8 mouse cellular contexts compared by ENCODE assay signal in the genomic region with DNA sequence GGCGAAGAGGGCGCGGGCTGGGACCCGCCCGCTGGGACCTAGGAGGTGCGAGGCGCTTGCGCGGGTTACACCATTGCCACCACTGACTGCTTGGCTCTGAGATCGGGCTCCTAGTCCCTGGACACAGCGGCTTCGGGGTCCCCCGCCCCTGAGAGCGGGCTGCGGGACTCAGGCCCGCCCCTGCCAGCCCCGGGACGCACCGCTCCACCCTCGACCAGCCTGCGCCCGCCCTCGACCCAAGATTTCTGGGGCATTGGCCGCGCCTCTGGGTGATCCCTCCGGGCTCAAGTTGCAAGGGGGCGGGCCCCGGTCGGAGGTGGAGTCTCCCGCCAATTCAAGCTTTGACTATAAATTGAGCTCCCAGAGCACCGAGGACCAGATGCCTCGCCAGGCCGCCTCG. TPM values are rescaled to one million over a fixed set of nuclear protein-coding genes. Genes with fewer than 3 reads are reported as not detected.
DNase-seq lines count a peak whose midpoint lies in the region; ATAC-seq lines count a peak whose summit lies in the region.

Dio3 (plus strand) TSS at position 216 of the 400 bp plus-strand sequence.

- peak within 1 kb of the TSS; percentile 44 for H3K9ac ChIP-seq in embryonic facial prominence, embryonic 12.5 days
- H3K9ac ChIP-seq in hindbrain, embryonic 16.5 days (ENCODE audit: low read depth, low read length): peak within 1 kb of the TSS; percentile 57
- no peak within 1 kb of the TSS for H3K9ac ChIP-seq in liver, embryonic 12.5 days
- peak within 1 kb of the TSS; percentile 61 for H3K9ac ChIP-seq in neural tube, embryonic 13.5 days

- H3K4me1 ChIP-seq in embryonic facial prominence, embryonic 12.5 days: peaks cover 11% of the 10 kb centered on the region
- peaks cover 18% of the 10 kb centered on the region for H3K4me1 ChIP-seq in hindbrain, embryonic 16.5 days (ENCODE audit: control insufficient read depth, insufficient read depth, low read depth, low read length)
- H3K4me1 ChIP-seq in liver, embryonic 12.5 days: no peaks in the 10 kb centered on the region
- H3K4me1 ChIP-seq in neural tube, embryonic 13.5 days (replicated peaks): peaks cover 24% of the 10 kb centered on the region

- whole genome bisulfite sequencing in embryonic facial prominence, embryonic 12.5 days: under 1% methylated on average over 34 of the region's 34 CpGs
- under 1% methylated on average over 34 of the region's 34 CpGs for WGBS in hindbrain, embryonic 16.5 days
- WGBS in liver, embryonic 12.5 days (ENCODE audit: insufficient replicate concordance): 3% methylated on average over 30 of the region's 34 CpGs
- 1% methylated on average over 26 of the region's 34 CpGs for WGBS in neural tube, embryonic 13.5 days

- H3K4me3 ChIP-seq in embryonic facial prominence, embryonic 12.5 days: peak within 1 kb of the TSS; percentile 44
- peak within 1 kb of the TSS; percentile 54 for H3K4me3 ChIP-seq in hindbrain, embryonic 16.5 days (ENCODE audit: low read length)
- peak within 1 kb of the TSS; percentile 41 for H3K4me3 ChIP-seq in liver, embryonic 12.5 days
- peak within 1 kb of the TSS; percentile 46 for H3K4me3 ChIP-seq in neural tube, embryonic 13.5 days

- H3K27ac ChIP-seq in embryonic facial prominence, embryonic 12.5 days: no peak within 1 kb of the TSS
- H3K27ac ChIP-seq in hindbrain, embryonic 16.5 days (ENCODE audit: low read depth, low read length): no peak within 1 kb of the TSS
- no peak within 1 kb of the TSS for H3K27ac ChIP-seq in liver, embryonic 12.5 days
- no peak within 1 kb of the TSS for H3K27ac ChIP-seq in neural tube, embryonic 13.5 days (replicated peaks)

- no peaks in the 10 kb centered on the region for H3K36me3 ChIP-seq in embryonic facial prominence, embryonic 12.5 days
- no peaks in the 10 kb centered on the region for H3K36me3 ChIP-seq in hindbrain, embryonic 16.5 days (ENCODE audit: control insufficient read depth, insufficient read depth, low read length)
- H3K36me3 ChIP-seq in liver, embryonic 12.5 days: no peaks in the 10 kb centered on the region
- H3K36me3 ChIP-seq in neural tube, embryonic 13.5 days: no peaks in the 10 kb centered on the region

- ATAC-seq in embryonic facial prominence, embryonic 12.5 days (ENCODE audit: insufficient number of reproducible peaks, insufficient read depth, low FRiP score, low TSS enrichment): peak; percentile 50; the same call in 1 of the 2 replicates
- ATAC-seq in hindbrain, embryonic 16.5 days: no peak
- peak; percentile 56 for ATAC-seq in liver, embryonic 12.5 days
- ATAC-seq in neural tube, embryonic 13.5 days (ENCODE audit: low read depth): no peak
- no peak for ATAC-seq in erythroid progenitor cell, adult 5-6 weeks (replicated peaks; ENCODE audit: low FRiP score, poor library complexity, severe bottlenecking)

- peaks cover 99% of the 10 kb centered on the region for H3K27me3 ChIP-seq in embryonic facial prominence, embryonic 12.5 days
- H3K27me3 ChIP-seq in hindbrain, embryonic 16.5 days (replicated peaks; ENCODE audit: control insufficient read depth, insufficient read depth, low read length): peaks cover 83% of the 10 kb centered on the region
- H3K27me3 ChIP-seq in liver, embryonic 12.5 days (replicated peaks): peaks cover 100% of the 10 kb centered on the region
- peaks cover 100% of the 10 kb centered on the region for H3K27me3 ChIP-seq in neural tube, embryonic 13.5 days

- peak within 1 kb of the TSS; percentile 80 for H3K4me2 ChIP-seq in embryonic facial prominence, embryonic 12.5 days (replicated peaks)
- peak within 1 kb of the TSS; percentile 82 for H3K4me2 ChIP-seq in hindbrain, embryonic 16.5 days (ENCODE audit: low read length)
- H3K4me2 ChIP-seq in liver, embryonic 12.5 days: peak within 1 kb of the TSS; percentile 51
- H3K4me2 ChIP-seq in neural tube, embryonic 13.5 days: peak within 1 kb of the TSS; percentile 68

- H3K9me3 ChIP-seq in embryonic facial prominence, embryonic 12.5 days: no peaks in the 10 kb centered on the region
- no peaks in the 10 kb centered on the region for H3K9me3 ChIP-seq in hindbrain, embryonic 16.5 days (ENCODE audit: control insufficient read depth, low read length)
- H3K9me3 ChIP-seq in liver, embryonic 12.5 days (replicated peaks): no peaks in the 10 kb centered on the region
- H3K9me3 ChIP-seq in neural tube, embryonic 13.5 days: no peaks in the 10 kb centered on the region

- DNase-seq in ZHBTc4 (ENCODE audit: low read depth, low spot score): peak; percentile 91
- DNase-seq in spleen, postnatal 36 days (ENCODE audit: low spot score in 2 of 2): no peak
- DNase-seq in right cerebral cortex, postnatal 14 days: no peak

RNA-seq across cellular contexts. Expression of gene Dio3, which starts in this region (rescaled TPM):
- 2.1 and 2.7 TPM in 2 replicates for polyA plus RNA-seq in embryonic facial prominence, embryonic 12.5 days (2016; fragmentation: Nextera tagmentation; extraction: Ambion mirVana)
- polyA plus RNA-seq in hindbrain, embryonic 16.5 days (2015; fragmentation: Nextera tagmentation; extraction: Ambion mirVana): 1.8 and 2.2 TPM in 2 replicates
- 0.13 and 0.41 TPM in 2 replicates for polyA plus RNA-seq in liver, embryonic 12.5 days (2016; fragmentation: Nextera tagmentation; extraction: Ambion mirVana)
- 0.80 and 0.90 TPM in 2 replicates for polyA plus RNA-seq in neural tube, embryonic 13.5 days (2015; fragmentation: Nextera tagmentation; extraction: Ambion mirVana)
- not detected in 2 replicates for total RNA-seq in erythroid progenitor cell, adult 5-6 weeks (2015; ENCODE audit: low replicate concordance)
- total RNA-seq in erythroid progenitor cell, adult 5-6 weeks (2017; ENCODE audit: low replicate concordance): not detected in 2 replicates

Comparison
In these comparisons a context has a peak if more than half of its experiments do, and no peak if none do; other contexts are left out.
1. Peak in ATAC-seq, H3K4me3 ChIP-seq and H3K4me2 ChIP-seq in liver, embryonic 12.5 days; RNA of the gene not detected or under 1 TPM.